Mouse (Mus musculus): Measurements from ENCODE around the gene Spred2. TPM values are rescaled to one million over a fixed set of nuclear protein-coding genes. Genes with fewer than 3 reads are reported as not detected.

The Spred2 gene
- polyA plus RNA-seq, 1 experiment from 2014 or later, result 5.5 TPM

DNA sequence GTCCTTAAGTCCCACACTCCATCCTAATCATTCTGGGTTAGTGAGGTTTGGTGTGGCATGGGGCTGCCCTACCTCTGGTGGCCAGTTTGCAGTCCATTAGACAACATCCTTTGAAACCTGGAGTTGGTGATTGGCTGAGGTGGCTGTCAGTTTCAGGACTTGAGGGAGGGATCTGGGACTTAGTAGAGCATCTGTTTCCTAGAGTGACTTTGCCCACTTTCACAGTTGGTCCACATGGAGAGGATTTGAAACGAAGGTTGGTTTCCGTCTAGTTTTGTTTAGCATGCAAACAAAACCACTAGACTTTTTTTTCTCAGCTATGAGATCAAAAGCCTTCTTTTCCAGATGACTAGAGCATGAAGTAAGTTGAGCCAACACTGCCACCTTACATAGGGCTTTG is 53.5 kb downstream of the Spred2 start:
- no peaks in the 10 kb centered on the region for H3K27me3 ChIP-seq (ENCODE audit: control insufficient read depth, insufficient read depth, low read length)
- H3K9me3 ChIP-seq (ENCODE audit: control insufficient read depth, low read length), result no peaks in the 10 kb centered on the region
- H3K9ac ChIP-seq (replicated peaks; ENCODE audit: low read length), result no peak overlapping the region
- WGBS, result 85% methylated on average over 2 of the region's 2 CpGs
- no peak overlapping the region for H3K4me3 ChIP-seq (replicated peaks; ENCODE audit: low read depth, low read length)
- no peaks in the 10 kb centered on the region for H3K36me3 ChIP-seq (ENCODE audit: control insufficient read depth, insufficient read depth, low read length)
- no peak overlapping the region for H3K4me2 ChIP-seq (ENCODE audit: low read length)
- DNase-seq (no peak), ATAC-seq (ENCODE audit: low FRiP score, low TSS enrichment) (no peak)
- no peak overlapping the region for H3K27ac ChIP-seq (replicated peaks; ENCODE audit: low read depth, low read length)
- H3K4me1 ChIP-seq (ENCODE audit: control insufficient read depth, insufficient read depth, low read length), result 0 out of 2 replicates have a peak, but pooled peaks cover 4% of the 10 kb centered on the region

DNA sequence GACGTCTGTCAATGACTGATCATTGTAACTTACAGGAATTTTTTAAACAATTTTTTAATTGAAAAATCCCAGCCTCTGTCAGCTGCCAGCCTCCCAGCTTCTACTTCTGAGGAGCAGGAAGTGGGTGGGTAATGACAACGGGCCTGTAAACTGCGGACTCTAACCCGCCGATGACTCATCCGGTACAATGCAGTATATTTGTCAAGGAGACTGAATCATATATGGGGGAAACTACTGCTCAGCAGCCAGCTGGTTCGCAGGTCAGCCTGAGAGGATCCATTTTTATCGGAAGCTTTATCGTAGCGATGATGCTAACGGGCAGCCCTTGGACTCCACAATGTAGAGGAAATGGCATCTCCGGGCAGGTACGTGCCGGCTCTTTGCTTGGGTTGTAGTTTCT is 55.2 kb downstream of the Spred2 start:
- Histone ChIP-seq H3K4me1 (ENCODE audit: control insufficient read depth, insufficient read depth, low read length) (no peaks in the 10 kb centered on the region), H3K9me3 (ENCODE audit: control insufficient read depth, low read length) (no peaks in the 10 kb centered on the region), H3K4me3 (replicated peaks; ENCODE audit: low read depth, low read length) (no peak overlapping the region), H3K27ac (replicated peaks; ENCODE audit: low read depth, low read length) (no peak overlapping the region), H3K9ac (replicated peaks; ENCODE audit: low read length) (no peak overlapping the region), H3K4me2 (ENCODE audit: low read length) (no peak overlapping the region), H3K27me3 (ENCODE audit: control insufficient read depth, insufficient read depth, low read length) (no peaks in the 10 kb centered on the region), H3K36me3 (ENCODE audit: control insufficient read depth, insufficient read depth, low read length) (no peaks in the 10 kb centered on the region)
- 94% methylated on average over 14 of the region's 14 CpGs for WGBS
- no peak for DNase-seq
- ATAC-seq (ENCODE audit: low FRiP score, low TSS enrichment), result no peak

DNA sequence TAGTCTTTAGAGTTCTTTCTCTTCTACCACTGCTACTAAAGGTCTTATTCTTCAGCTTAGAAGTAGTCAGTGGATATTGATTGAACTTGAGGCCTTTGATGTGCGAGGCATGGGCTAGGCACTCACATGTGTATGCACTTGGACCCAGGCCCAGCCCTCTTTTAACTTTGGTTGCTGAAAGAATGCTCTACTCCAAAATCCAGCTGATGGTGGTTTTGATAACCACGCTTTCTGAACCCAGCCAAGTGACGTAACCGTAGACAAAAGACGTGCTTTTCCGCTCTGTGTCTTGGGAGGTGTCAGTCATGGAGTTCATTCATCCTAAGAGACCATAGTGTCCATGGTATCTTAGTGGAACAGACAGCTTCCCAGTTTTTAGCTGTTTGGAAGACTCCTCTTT is 57.9 kb downstream of the Spred2 start:
- Histone ChIP-seq H3K4me2 (ENCODE audit: low read length) (no peak overlapping the region), H3K27ac (replicated peaks; ENCODE audit: low read depth, low read length) (no peak overlapping the region), H3K9me3 (ENCODE audit: control insufficient read depth, low read length) (no peaks in the 10 kb centered on the region), H3K36me3 (ENCODE audit: control insufficient read depth, insufficient read depth, low read length) (no peaks in the 10 kb centered on the region), H3K4me3 (replicated peaks; ENCODE audit: low read depth, low read length) (no peak overlapping the region), H3K27me3 (ENCODE audit: control insufficient read depth, insufficient read depth, low read length) (no peaks in the 10 kb centered on the region), H3K9ac (replicated peaks; ENCODE audit: low read length) (no peak overlapping the region), H3K4me1 (ENCODE audit: control insufficient read depth, insufficient read depth, low read length) (peaks cover 7% of the 10 kb centered on the region; the same call in 1 of the 2 replicates)
- ATAC-seq (ENCODE audit: low FRiP score, low TSS enrichment) (no peak), DNase-seq (no peak)
- 70% methylated on average over 6 of the region's 6 CpGs for WGBS

DNA sequence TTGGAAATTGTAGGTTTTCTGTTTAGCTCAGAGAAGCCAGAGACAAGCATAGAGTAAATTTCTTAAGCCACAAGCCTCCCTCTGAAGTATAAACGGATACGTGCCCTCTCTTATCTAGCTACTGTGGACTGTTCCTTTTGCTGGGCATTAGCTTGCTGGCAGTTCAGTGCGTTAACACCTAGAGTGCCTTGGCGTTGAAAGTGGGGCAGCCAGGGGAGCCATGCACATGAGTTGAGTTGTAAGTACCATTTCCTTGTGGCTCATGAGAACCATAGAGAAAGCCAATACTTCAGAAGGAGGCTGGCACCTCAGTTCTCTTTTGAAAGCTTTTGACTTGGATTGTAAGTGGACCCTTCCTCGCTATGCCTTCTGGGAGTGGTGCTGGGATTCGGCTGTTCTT is 58.6 kb downstream of the Spred2 start:
- Histone ChIP-seq H3K27me3 (ENCODE audit: control insufficient read depth, insufficient read depth, low read length) (no peaks in the 10 kb centered on the region), H3K27ac (replicated peaks; ENCODE audit: low read depth, low read length) (no peak overlapping the region), H3K9me3 (ENCODE audit: control insufficient read depth, low read length) (no peaks in the 10 kb centered on the region), H3K36me3 (ENCODE audit: control insufficient read depth, insufficient read depth, low read length) (no peaks in the 10 kb centered on the region), H3K4me1 (ENCODE audit: control insufficient read depth, insufficient read depth, low read length) (peaks cover 7% of the 10 kb centered on the region; the same call in 1 of the 2 replicates), H3K9ac (replicated peaks; ENCODE audit: low read length) (no peak overlapping the region), H3K4me3 (replicated peaks; ENCODE audit: low read depth, low read length) (no peak overlapping the region), H3K4me2 (ENCODE audit: low read length) (no peak overlapping the region)
- DNase-seq (no peak), ATAC-seq (ENCODE audit: low FRiP score, low TSS enrichment) (no peak)
- 82% methylated on average over 6 of the region's 6 CpGs for WGBS

DNA sequence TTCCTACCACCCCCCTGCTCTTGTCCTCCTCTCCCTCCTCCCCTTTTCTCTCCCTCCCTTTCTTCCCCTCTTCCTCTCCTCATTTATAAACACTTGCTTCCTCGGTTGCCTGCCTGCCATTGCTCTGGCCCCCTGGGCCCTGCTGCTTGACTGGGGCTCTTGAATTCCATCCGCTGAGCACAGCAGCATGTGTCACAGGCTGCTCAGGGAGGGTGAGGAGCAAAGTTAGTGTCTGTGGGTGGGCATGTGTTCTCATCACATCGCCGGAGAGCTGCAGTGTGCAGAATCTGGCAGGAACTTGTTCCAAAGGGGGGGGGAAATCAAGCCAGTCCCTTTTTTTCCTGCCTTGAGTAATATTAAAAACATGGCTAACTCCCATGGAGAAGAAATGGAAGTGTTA is 59.1 kb downstream of the Spred2 start:
- Histone ChIP-seq H3K27me3 (ENCODE audit: control insufficient read depth, insufficient read depth, low read length) (no peaks in the 10 kb centered on the region), H3K27ac (replicated peaks; ENCODE audit: low read depth, low read length) (no peak overlapping the region), H3K4me2 (ENCODE audit: low read length) (no peak overlapping the region), H3K9me3 (ENCODE audit: control insufficient read depth, low read length) (no peaks in the 10 kb centered on the region), H3K9ac (replicated peaks; ENCODE audit: low read length) (no peak overlapping the region), H3K4me1 (ENCODE audit: control insufficient read depth, insufficient read depth, low read length) (peaks cover 7% of the 10 kb centered on the region; the same call in 1 of the 2 replicates), H3K36me3 (ENCODE audit: control insufficient read depth, insufficient read depth, low read length) (no peaks in the 10 kb centered on the region), H3K4me3 (replicated peaks; ENCODE audit: low read depth, low read length) (no peak overlapping the region)
- ATAC-seq (ENCODE audit: low FRiP score, low TSS enrichment) (no peak), DNase-seq (no peak)
- 46% methylated on average over 4 of the region's 4 CpGs for WGBS

DNA sequence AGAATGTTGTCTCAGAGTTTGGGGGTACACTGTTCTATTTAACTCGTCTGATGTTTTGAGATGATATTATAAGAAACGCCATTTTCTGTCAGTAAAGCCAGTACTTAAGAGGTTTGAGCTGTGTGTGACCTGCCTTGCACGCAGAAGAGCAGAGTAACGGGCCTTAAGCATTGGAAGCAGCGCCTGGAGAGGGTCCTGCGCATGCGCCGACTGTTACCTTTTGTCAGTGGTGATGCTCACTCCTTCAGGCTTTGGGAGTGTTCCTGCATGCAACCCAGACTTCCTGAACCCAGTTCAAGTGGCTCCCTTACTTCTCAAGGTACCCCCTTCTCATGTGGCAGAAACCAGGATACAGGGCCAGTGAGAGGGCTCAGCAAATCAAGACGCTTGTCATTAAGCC is 59.9 kb downstream of the Spred2 start:
- H3K4me2 ChIP-seq (ENCODE audit: low read length), result no peak overlapping the region
- no peaks in the 10 kb centered on the region for H3K36me3 ChIP-seq (ENCODE audit: control insufficient read depth, insufficient read depth, low read length)
- H3K4me3 ChIP-seq (replicated peaks; ENCODE audit: low read depth, low read length), result no peak overlapping the region
- WGBS, result 89% methylated on average over 9 of the region's 9 CpGs
- no peaks in the 10 kb centered on the region for H3K27me3 ChIP-seq (ENCODE audit: control insufficient read depth, insufficient read depth, low read length)
- H3K9ac ChIP-seq (replicated peaks; ENCODE audit: low read length), result no peak overlapping the region
- ATAC-seq (ENCODE audit: low FRiP score, low TSS enrichment), result no peak
- peaks cover 7% of the 10 kb centered on the region; the same call in 1 of the 2 replicates for H3K4me1 ChIP-seq (ENCODE audit: control insufficient read depth, insufficient read depth, low read length)
- no peak for DNase-seq
- no peaks in the 10 kb centered on the region for H3K9me3 ChIP-seq (ENCODE audit: control insufficient read depth, low read length)
- H3K27ac ChIP-seq (replicated peaks; ENCODE audit: low read depth, low read length), result no peak overlapping the region

DNA sequence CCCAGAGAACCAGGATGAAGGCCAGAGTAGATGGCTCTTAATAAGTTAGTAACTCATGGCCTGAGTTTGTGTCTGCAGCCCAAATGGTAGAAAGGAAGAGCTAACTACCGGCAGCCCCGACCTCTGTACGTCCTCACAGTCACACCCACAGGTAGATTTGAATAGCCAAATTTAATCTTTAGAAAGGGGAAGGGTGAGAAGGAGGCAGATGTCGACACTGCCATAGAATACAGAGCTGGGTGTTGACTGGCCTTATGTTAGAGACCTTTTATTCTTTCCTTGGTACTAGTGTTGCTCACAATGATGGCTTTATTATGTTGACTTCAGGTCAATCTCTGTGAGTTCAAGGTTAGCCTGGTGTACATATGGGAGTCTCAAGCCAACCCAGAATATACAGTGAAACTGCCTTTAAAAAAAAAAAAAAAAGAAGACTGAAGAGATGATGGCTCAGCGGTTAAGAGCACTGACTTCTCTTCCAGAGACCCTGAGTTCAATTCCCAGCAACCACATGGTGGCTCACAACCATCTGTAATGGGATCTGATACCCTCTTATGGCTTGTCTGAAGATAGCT is 61.2 kb downstream of the Spred2 start:
- Histone ChIP-seq H3K9ac (replicated peaks; ENCODE audit: low read length) (no peak overlapping the region), H3K4me3 (replicated peaks; ENCODE audit: low read depth, low read length) (no peak overlapping the region), H3K27ac (replicated peaks; ENCODE audit: low read depth, low read length) (no peak overlapping the region), H3K27me3 (ENCODE audit: control insufficient read depth, insufficient read depth, low read length) (no peaks in the 10 kb centered on the region), H3K36me3 (ENCODE audit: control insufficient read depth, insufficient read depth, low read length) (no peaks in the 10 kb centered on the region), H3K4me2 (ENCODE audit: low read length) (no peak overlapping the region), H3K4me1 (ENCODE audit: control insufficient read depth, insufficient read depth, low read length) (peaks cover 7% of the 10 kb centered on the region; the same call in 1 of the 2 replicates), H3K9me3 (ENCODE audit: control insufficient read depth, low read length) (no peaks in the 10 kb centered on the region)
- ATAC-seq (ENCODE audit: low FRiP score, low TSS enrichment) (no peak), DNase-seq (no peak)
- 76% methylated on average over 5 of the region's 5 CpGs for WGBS

DNA sequence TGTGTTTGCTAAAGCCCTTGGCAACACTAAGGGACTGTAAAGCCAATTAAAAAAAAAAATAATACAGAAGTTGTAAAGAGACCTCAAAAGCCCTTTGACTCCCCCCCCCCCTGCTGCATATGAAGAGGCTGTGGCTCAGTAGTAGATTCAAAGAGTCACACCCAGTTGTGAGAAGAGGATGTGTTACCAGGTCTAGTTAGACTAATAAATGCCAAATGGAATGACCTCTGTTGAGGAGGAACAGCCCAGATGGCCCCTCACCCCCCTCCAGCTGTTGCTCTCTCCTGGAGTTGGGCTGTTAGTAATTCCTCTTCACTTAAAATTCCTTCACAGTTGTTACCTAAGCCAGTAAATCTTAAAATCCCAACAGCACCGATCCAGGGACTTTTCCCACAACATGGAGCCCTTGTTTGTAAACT is 62.3 kb downstream of the Spred2 start:
- no peak overlapping the region for H3K27ac ChIP-seq (replicated peaks; ENCODE audit: low read depth, low read length)
- H3K36me3 ChIP-seq (ENCODE audit: control insufficient read depth, insufficient read depth, low read length), result no peaks in the 10 kb centered on the region
- H3K4me1 ChIP-seq (ENCODE audit: control insufficient read depth, insufficient read depth, low read length), result peaks cover 7% of the 10 kb centered on the region; the same call in 1 of the 2 replicates
- no peak overlapping the region for H3K9ac ChIP-seq (replicated peaks; ENCODE audit: low read length)
- no peaks in the 10 kb centered on the region for H3K27me3 ChIP-seq (ENCODE audit: control insufficient read depth, insufficient read depth, low read length)
- H3K4me3 ChIP-seq (replicated peaks; ENCODE audit: low read depth, low read length), result no peak overlapping the region
- WGBS, result 16% methylated on average over 1 of the region's 1 CpGs
- ATAC-seq (ENCODE audit: low FRiP score, low TSS enrichment) (no peak), DNase-seq (no peak)
- no peak overlapping the region for H3K4me2 ChIP-seq (ENCODE audit: low read length)
- no peaks in the 10 kb centered on the region for H3K9me3 ChIP-seq (ENCODE audit: control insufficient read depth, low read length)

DNA sequence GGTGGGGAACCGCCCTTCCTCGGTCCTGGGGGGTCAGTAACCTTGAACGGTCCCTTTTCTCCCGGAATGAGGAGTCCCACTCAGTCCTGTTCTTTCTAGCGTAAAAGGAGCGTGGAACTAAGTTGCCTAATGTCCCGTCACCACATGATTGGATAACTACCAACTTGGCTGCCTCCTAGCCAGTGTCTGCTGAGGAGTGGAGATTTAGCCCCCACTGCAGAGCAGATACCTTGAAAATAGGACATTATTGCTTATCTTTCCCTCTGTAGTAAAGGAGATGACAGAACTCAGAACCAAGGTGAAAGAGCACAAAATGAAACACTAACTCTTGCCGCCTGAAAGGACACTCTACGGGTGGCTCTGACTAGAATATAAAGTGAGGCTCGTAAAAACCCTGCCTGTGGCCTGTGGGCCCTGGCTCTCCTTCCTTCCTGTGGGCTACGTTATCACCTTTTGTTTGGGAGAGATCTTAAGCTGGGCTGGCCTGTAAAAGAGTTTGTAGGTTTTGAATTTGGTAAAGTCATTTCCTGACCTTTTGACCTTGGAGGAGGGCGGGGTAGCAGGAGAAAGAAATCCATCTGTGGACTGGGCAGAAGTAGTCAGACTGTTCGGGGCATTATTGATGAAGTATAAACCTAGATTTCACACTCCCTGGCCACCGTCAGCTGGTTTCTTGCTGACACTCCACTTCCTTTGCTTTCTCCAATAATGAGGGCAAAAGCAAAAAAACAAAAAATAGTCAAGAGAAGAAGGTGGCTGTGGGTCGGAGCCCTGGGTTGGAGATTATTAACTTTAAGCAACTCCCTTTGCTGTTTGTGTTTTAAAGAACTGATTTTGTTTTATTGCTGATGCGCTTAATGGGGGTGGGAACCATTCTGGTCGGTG is 62.9 kb downstream of the Spred2 start:
- DNase-seq (no peak), ATAC-seq (ENCODE audit: low FRiP score, low TSS enrichment) (no peak)
- 34% methylated on average over 17 of the region's 17 CpGs for WGBS
- no peak overlapping the region for H3K4me2 ChIP-seq (ENCODE audit: low read length)
- peaks cover 7% of the 10 kb centered on the region; the same call in 1 of the 2 replicates for H3K4me1 ChIP-seq (ENCODE audit: control insufficient read depth, insufficient read depth, low read length)
- no peaks in the 10 kb centered on the region for H3K27me3 ChIP-seq (ENCODE audit: control insufficient read depth, insufficient read depth, low read length)
- H3K9me3 ChIP-seq (ENCODE audit: control insufficient read depth, low read length), result no peaks in the 10 kb centered on the region
- H3K4me3 ChIP-seq (replicated peaks; ENCODE audit: low read depth, low read length), result no peak overlapping the region
- no peak overlapping the region for H3K27ac ChIP-seq (replicated peaks; ENCODE audit: low read depth, low read length)
- no peak overlapping the region for H3K9ac ChIP-seq (replicated peaks; ENCODE audit: low read length)
- H3K36me3 ChIP-seq (ENCODE audit: control insufficient read depth, insufficient read depth, low read length), result no peaks in the 10 kb centered on the region

Data from midbrain, embryonic 14.5 days (tissue).